Mouse (Mus musculus) Patski (cell line): ENCODE data around the gene G0s2. TPM values are rescaled to one million over a fixed set of nuclear protein-coding genes. Genes with fewer than 3 reads are reported as not detected.
"Not testable (repeated sequence)": the region's sequence is repeated elsewhere in the genome, so short reads cannot be mapped to it uniquely, and the experiment has no call there.

Experiments used
- ATAC-seq: fragments of 100-300 bp; one replicate; pipeline ENCODE4 v1.8.0; 2021
- CTCF ChIA-PET: fragments of 350-600 bp; sonication (Branson Sonifier 250); formaldehyde crosslinking; loops from one replicate; lab custom pipeline; 2022; ENCODE audit warnings: inconsistent platforms; lab: Charles Lee
- POLR2A ChIA-PET: fragments of 350-600 bp; sonication (Branson Sonifier 250); formaldehyde crosslinking; loops from one replicate; lab custom pipeline; 2022; ENCODE audit warnings: antibody characterized with exemption, inconsistent platforms; lab: Charles Lee
- DNase-seq: peaks from one replicate; pipeline ENCODE4 v3.0.0-alpha.2; 2011; ENCODE audit warnings: low read depth, low spot score
- H3K27me3 ChIP-seq: fragments of 371-371 bp; one replicate; pipeline ENCODE4 v1.5.1; 2021
- CTCF ChIP-seq: fragments of 100-300 bp; IDR thresholded peaks from one replicate; pipeline ENCODE4 v1.5.1; 2021
- in situ Hi-C: fragments of 300-500 bp; cut with MboI; formaldehyde crosslinking; loops from 3 replicates; pipeline ENCODE4 v1.11.1; 2018; ENCODE audit warnings: low pct_unique_long_range_greater_than_20kb, mixed read lengths
- polyA plus RNA-seq: library from polyadenylated mRNA; unstranded; gene quantifications from one replicate; pipeline ENCODE4 v1.2.3, GENCODE M21; 2021

The G0s2 gene
- polyA plus RNA-seq, 1 experiment from 2014 or later, result not detected

DNA sequence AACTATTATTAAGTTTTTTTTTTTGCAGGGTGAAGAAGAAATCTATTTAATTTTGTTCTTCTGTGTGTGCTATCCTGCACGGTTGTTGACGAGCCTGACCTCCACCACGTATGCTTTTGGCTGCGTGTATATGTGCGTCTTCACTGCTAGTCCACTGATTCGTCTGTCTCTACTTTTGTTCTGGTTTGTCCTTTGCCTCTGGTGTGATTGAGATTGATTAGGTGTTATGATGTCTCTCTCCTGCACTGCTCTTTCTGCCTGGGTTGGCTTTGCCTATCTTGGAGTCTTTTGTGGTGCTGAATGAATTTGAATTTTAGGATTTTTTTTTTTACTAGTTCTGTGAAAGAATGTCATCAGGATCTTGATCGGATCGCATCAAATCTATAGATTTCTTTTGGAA is 18.0 kb downstream of the G0s2 start:
- in situ Hi-C loops, result loop anchor here (5.0 kb wide), 1 partner anchor 122 kb away; no protein-coding TSS in a partner anchor
- POLR2A ChIA-PET, result no interaction called here
- no peak for ATAC-seq
- TF ChIP-seq CTCF, result no peak
- no peak for DNase-seq
- CTCF ChIA-PET, result interaction anchor here (1.1 to 1.6 kb wide), 6 partner anchors 45 to 127 kb away, joined by 3 to 6 read pairs (median 4); partner anchors contain the start of gene Camk1g
- no peaks in the 10 kb centered on the region for H3K27me3 ChIP-seq

- ATAC-seq, H3K27me3 ChIP-seq, POLR2A ChIA-PET, DNase-seq: not testable (repeated sequence)
- in situ Hi-C loops, result loop anchor here (5.0 kb wide), 1 partner anchor 73 kb away; no protein-coding TSS in a partner anchor
- CTCF ChIA-PET, result interaction anchor here (1.5 kb wide), 1 partner anchor 46 kb away, joined by 3 read pairs; no protein-coding TSS in a partner anchor
Observed at GRCm38 (mm10) chr1:193253895-193254294, 19.1 kb downstream of the G0s2 start.

- ChIA-PET CTCF (interaction anchor here (3.2 kb wide), 1 partner anchor 71 kb away, joined by 9 read pairs; no protein-coding TSS in a partner anchor), POLR2A (interaction anchor here (0.9 kb wide), 1 partner anchor 25 kb away, joined by 3 read pairs; no protein-coding TSS in a partner anchor)
- no peaks in the 10 kb centered on the region for H3K27me3 ChIP-seq
- TF ChIP-seq CTCF, result no peak
- in situ Hi-C loops, result loop anchor here (5.0 kb wide), 1 partner anchor 75 kb away; no protein-coding TSS in a partner anchor
- no peak for DNase-seq
- no peak for ATAC-seq
Observed at GRCm38 (mm10) chr1:193252616-193253015, 20.4 kb downstream of the G0s2 start.

DNA sequence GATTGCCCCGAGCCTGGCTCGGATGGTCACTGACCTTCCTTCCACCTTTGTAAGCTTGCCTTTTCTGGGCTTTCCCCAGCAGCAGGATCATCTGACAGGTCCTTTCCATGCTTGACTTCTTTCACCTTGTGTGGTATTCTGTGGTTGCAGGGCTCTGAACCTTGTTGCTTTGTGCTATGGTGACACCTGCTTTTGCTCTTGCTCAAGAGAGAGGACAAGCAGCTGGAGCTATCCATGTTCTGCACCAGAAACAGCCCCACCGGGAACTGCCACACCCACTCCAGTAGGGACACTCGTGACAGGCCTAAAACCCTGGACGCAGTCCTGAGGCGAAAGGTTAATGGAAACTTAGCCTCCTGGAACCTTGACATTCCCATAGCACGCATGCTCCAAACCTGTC is 21.6 kb downstream of the G0s2 start:
- H3K27me3 ChIP-seq, result no peaks in the 10 kb centered on the region
- ChIA-PET POLR2A (no interaction called here), CTCF (interaction anchor here (3.2 kb wide), 1 partner anchor 72 kb away, joined by 9 read pairs; no protein-coding TSS in a partner anchor)
- no peak for DNase-seq
- TF ChIP-seq CTCF, result no peak
- in situ Hi-C loops, result loop anchor here (5.0 kb wide), 1 partner anchor 76 kb away; no protein-coding TSS in a partner anchor
- ATAC-seq, result peak; percentile 60

DNA sequence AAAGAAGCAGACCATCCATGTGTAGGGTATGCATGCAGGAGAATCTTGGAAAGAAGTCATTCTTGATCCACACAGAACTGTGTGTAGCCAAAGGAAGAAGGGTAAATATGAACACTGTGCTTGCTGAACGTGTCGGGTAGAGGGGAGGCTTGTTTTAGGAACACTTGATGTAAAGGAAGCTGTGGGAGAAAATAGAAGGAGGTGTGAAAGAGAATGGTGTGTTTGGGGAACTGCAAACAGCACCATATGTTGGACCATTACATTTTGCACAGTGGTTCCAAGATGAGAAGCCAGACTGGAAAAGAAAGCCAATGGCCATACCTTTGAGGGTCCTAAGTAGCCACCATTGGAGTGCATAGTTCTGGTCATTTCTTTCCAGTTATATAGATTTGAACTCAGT is 23.0 kb downstream of the G0s2 start:
- no peak for TF ChIP-seq CTCF
- ChIA-PET CTCF (no interaction called here), POLR2A (no interaction called here)
- no peak for ATAC-seq
- DNase-seq, result no peak
- in situ Hi-C loops, result loop anchor here (5.0 kb wide), 1 partner anchor 77 kb away; no protein-coding TSS in a partner anchor
- H3K27me3 ChIP-seq, result no peaks in the 10 kb centered on the region

- CTCF ChIA-PET, result interaction anchor here (0.7 to 1.0 kb wide), 2 partner anchors 17 to 90 kb away, joined by 3 read pairs; no protein-coding TSS in a partner anchor
- in situ Hi-C loops, result no loop called here
Observed at GRCm38 (mm10) chr1:193244235-193244634, 28.8 kb downstream of the G0s2 start.

GRCm38 (mm10) chr1:193243571-193244193 is 29.3 kb downstream of the G0s2 start:
- TF ChIP-seq CTCF, result no peak
- H3K27me3 ChIP-seq, result no peaks in the 10 kb centered on the region
- POLR2A ChIA-PET, result no interaction called here
- in situ Hi-C loops, result no loop called here
- no peak for DNase-seq
- peak; percentile 62 for ATAC-seq
- CTCF ChIA-PET, result interaction anchor here (0.7 kb wide), 1 partner anchor 17 kb away, joined by 3 read pairs; no protein-coding TSS in a partner anchor

More at GRCm38 (mm10) chr1:193244235-193244634, 28.8 kb downstream of the G0s2 start:
- no peaks in the 10 kb centered on the region for H3K27me3 ChIP-seq
- no peak for TF ChIP-seq CTCF
- POLR2A ChIA-PET, result no interaction called here
- ATAC-seq, result no peak
- no peak for DNase-seq

DNA sequence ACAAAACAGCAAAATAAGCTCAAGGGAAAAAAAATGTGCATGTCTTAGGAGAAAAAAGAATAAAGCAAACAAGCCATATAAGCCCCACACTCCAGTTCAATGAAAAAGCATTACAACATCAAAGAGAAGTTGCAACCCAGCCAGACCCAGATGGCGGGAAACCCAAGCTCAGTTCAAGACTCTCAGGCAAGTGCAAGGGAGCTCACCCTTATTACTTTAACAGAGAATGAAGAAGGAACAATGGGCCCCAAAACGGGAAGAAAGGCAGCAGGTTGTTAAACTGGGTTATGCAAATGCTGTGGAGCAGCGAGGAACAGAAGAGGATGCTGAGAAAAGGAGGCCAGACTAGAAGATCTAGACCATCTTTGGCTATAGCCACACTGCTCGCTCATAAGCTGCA is 30.2 kb downstream of the G0s2 start:
- ChIA-PET POLR2A (no interaction called here), CTCF (interaction anchor here (1.5 kb wide), 1 partner anchor 103 kb away, joined by 3 read pairs; no protein-coding TSS in a partner anchor)
- no peaks in the 10 kb centered on the region for H3K27me3 ChIP-seq
- ATAC-seq (no peak), DNase-seq (no peak)
- in situ Hi-C loops, result no loop called here
- TF ChIP-seq CTCF, result no peak

- H3K27me3 ChIP-seq, result no peaks in the 10 kb centered on the region
- ATAC-seq (no peak), DNase-seq (no peak)
- CTCF ChIA-PET, result interaction anchor here (1.5 kb wide), 1 partner anchor 104 kb away, joined by 3 read pairs; no protein-coding TSS in a partner anchor
- TF ChIP-seq CTCF, result no peak
- POLR2A ChIA-PET, result no interaction called here
- in situ Hi-C loops, result no loop called here
Observed at GRCm38 (mm10) chr1:193242238-193242637, 30.8 kb downstream of the G0s2 start.

DNA sequence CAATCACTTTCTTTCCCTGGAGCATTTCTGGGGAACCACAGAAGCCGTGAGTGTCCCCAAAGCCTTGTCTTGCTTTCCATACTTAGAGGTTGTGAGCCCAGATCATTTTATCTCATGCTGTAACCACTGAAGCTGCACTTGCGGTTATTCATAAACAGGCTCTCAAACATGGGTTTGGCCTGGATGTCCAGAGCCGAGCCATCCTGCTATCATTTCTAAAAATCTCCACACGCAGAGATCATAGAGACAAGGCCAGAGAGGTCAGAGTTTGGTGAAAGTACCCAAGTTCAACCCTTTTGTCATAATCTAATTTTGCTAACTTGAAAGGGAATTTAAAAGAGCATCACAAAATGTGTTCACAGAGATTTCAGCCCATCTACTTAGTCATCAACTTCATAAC is 31.6 kb downstream of the G0s2 start:
- no peak for DNase-seq
- TF ChIP-seq CTCF, result no peak
- no peaks in the 10 kb centered on the region for H3K27me3 ChIP-seq
- ATAC-seq, result no peak
- POLR2A ChIA-PET, result no interaction called here
- in situ Hi-C loops, result no loop called here
- CTCF ChIA-PET, result no interaction called here

GRCm38 (mm10) chr1:193238426-193238825 is 34.6 kb downstream of the G0s2 start:
- ChIA-PET CTCF (no interaction called here), POLR2A (no interaction called here)
- ATAC-seq, result no peak
- no peak for TF ChIP-seq CTCF
- in situ Hi-C loops, result no loop called here
- H3K27me3 ChIP-seq, result no peaks in the 10 kb centered on the region
- no peak for DNase-seq
